Mouse (Mus musculus): Measurements from ENCODE around the gene Gm45213.

Gm45213 gene

DNA sequence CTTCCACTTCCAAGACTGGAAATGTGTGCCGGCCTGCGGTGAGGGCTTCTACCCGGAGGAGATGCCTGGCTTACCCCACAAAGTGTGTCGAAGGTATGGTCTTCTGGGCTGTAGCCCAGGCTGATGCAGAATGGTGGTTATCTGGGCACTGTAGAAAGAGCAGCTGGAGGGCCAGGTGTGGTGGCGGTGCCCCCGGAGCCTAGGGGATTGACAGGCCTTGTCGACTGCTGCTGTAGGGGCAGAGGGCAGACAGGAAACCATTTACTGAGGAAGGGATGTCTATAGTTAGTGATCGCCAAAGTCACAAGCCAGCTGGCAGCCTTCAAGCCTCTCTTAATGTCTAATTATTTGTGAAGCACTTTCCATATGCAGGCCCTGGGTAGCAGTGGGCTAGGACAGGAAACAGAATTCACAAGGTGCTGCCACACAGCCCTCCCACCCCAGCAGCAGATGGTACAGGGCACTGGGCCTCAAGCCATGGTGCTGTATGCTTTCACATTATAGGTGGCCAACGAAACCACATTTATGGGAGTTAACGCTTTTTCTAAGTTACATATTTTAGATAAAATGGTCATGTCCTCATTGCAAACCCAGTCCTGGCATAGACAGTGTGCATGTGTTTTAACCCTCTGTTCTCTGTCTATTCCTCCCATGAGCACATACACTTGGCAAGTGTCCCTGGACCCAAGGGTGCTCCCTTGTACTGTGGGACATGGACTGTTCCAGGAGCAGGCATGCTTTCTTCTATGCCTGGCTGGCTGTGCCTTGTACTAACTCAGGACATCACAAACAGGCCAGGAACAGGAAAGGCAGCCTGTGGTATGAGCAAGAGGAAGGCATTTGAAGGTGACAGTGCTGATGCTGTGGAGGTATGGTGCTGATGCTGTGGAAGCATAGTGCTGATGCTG, at the start of gene Gm45213:
Gene Gm45213 (plus strand): TSS at position 51 of the 908 bp plus-strand sequence.
- DNase-seq (ENCODE audit: low spot score in 2 of 2), result no peak

DNA sequence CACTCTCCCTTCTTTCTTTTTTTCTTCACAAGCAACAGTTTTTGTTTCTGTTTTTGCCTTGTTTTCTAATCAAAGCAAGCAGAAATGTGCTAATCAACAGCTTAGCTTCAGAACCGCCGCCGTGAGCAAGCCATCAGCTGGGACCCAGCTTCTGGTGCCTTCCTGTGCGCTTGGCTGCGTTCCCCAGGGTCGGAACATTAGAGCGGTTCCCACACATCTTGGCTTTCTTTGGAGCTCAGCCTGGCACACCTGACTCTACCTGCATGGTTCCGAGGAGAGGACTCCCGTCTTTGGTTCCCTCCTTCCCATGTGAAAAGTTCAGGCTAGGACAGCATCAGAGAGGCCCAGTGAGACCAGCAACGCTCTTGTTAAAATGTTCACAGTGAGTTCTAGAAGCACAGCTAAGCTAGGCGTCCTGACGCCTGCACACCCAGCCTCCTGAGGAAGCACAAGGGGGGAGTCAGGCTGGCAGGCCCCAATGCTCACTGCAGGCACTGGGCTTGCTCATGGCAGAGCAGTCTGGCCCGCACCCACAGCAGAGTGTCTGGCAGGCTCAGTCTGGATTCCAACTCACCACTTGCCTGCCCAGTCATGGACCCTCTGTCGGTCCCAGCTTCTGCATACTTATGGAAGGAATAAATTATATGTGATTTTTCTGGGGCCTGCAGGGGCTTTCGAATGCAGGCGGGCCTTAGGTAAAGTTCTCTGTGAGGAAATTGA, 42.2 kb upstream of the Gm45213 start:
- DNase-seq (ENCODE audit: low spot score in 2 of 2), result no peak

DNA sequence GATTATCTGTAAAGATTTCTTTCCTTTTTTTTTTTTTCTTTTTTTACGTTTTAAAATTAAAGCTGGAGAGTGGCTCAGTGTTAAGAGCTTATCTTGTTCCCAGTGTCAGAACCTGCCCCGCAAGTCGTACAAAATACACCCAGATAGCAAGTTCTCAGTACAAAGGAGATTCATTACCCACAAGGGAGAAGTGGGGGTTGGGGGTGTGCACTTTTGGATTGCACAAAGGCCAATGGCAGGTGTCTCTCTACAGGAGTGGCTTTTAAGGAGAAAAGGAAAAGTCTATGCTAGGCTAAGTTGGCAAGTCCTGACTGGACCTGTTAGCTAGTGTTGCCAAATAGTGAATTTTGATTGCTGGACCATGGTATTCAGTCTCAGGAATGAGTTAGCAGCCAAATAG, 41.6 kb upstream of the Gm45213 start:
- no peak for DNase-seq (ENCODE audit: low spot score in 2 of 2)

DNA sequence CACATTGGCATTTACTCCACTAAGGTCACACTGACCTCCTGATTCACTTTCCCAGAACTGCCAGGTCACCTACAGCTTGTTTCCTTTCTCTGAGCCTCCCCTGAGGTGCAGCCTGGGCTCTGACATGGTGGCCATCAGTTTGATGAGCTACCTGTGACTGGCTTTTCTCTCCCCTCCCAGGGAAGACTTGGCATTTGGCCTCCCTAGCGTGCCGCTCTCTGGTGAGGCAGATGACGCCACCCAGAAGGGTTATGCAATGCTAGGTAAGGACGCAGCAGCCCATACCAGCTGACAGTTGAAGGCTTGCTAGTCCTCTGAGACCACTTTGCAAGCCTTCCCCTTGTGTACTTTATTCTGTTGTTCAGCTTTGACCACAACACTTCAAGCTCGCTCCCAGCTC, 40.0 kb upstream of the Gm45213 start:
- DNase-seq (ENCODE audit: low spot score in 2 of 2), result no peak

DNA sequence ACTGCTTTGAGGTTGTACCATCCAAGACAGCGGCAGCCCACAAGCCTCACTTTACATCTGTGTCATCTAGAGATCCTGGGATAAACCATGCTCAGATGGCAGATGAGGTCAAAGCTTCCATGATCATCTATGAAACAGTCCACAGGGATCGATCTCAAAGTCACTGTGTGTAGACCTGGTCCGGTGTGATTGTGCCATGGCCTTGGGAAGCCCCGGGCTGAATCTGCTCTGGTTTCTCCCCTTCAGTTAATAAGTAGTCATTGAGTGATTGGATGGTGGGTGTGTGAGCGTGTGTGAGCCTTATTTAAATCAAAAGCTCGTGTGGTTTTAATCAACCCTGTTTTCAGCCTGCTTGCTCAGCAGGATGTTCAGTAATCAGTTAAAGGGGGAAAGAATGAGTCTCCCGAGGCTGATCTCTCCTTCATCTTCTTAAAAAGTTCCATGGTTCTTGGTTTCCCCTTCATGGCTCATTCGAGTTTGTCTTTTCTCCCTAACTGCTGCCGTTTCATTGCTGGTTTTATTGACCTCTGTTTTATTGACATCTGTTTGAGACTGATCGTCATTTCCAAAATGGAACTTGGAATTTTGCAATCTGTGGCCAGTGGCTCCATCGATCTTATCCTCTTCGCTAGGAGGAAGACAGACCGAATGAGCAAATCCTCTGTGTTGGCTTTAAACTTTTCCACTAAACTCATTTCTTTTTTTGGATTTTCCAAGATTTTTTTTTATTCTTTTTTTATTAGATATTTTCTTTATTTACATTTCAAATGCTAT, 39.4 kb upstream of the Gm45213 start:
- DNase-seq (ENCODE audit: low spot score in 2 of 2), result no peak

DNA sequence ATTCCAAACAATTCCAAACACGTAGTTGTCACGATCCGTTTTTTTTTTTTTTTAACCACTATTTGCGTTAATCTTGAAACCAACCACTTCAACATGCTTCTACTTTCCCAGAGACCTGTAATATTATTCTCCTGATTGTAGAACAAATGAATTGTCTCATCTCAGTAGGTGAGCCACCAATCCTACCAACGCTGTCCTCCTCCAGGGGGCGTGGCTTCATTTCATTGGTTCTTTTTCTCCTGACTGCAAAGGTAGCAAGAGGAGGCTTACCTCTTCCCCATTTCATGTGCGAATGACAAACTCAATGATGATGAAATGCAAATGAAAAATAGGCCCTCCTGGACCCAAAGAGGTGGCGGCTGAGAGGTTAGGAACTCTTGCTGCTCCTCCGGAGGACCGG, 38.3 kb upstream of the Gm45213 start:
- DNase-seq (ENCODE audit: low spot score in 2 of 2), result no peak

DNA sequence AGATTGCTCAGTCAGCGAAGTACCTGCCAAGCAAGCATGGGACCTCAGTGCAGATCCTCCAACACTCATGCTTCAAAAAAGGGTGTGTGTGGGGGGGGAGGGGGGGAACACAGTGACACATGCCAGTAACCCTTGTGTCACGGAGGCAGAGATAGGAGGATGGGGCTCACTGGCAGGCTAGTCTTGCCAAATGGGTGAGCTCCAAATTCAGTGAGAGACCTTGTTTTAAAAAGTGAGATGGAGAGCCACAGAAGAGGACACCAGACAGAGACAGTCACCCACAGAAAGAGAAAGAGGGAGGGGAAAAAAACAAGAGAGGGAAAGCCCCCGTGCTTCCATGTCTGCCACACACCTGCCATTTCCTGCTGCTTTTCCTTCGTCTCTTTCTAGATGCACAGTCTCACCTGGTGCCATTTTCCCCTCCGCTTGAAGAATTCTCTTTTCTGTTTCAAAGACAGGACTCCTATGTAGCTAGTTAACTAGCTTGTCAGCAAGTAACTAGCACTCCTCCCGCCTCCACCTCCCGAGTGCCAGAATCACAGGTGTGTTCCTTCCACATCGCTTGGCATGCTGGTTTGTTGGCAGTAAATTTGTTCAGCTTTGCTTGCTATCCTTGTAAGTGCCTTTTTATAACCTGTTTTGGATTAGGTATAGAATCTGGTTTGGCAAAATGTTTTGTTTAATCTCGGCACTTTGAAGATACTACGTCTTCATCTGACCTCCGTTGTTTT, 35.1 kb upstream of the Gm45213 start:
- no peak for DNase-seq (ENCODE audit: low spot score in 2 of 2)

DNA sequence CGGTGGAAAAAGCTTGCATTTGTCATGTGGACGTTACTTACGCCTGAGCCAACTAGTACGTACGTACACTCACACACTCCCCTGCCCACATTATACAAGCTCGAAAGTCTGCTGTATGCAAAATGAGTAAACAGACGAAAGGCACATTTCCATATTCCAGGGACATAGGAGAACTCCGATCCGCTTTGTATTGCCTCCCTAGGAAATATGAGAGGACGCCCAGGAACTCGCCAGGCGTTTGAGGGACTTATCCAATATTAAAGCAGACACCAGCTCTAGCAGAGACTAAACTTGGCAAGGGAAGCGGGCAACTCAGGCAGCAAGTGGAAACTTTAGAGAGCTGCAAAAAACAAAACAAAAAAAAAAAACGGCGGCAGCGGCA, 34.5 kb upstream of the Gm45213 start:
- DNase-seq (ENCODE audit: low spot score in 2 of 2), result no peak

DNA sequence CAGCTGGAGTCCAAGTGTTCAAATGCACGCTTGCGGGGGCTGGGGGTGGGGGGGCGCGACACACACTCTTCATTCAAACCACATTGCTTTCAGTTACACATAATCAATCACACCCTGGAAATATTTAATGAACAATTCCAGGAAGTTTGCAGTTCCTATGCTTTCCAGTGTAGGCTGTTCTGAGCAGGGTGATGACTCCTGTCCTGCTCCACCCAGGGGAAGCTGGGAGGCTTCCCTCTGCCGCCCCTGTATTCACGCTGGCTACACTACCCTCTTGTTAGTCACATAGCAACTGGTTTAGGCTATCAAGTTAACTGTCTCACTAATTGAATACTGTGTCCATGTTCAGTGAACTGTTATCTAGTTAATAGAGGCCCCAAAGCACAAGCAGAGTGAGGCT, 32.9 kb upstream of the Gm45213 start:
- DNase-seq (ENCODE audit: low spot score in 2 of 2), result no peak

DNA sequence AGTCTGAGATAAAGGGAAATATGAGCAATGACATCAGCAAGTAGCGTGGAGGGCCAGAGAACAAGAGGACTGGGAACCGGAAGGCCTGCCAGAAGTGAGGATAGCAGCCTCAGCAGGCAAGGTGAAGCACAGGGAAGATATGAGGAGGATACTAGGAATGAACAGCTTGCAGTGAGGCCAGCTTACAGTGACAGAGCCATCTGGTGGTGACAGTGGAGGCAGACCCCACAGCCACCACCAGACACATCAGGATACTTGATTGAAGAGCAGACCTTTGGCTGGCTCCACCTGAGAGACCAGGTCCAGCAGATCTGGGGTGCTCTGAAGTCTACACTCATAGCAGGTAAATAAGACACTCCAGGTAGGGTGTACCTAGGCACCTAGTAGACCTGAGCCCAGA, 15.7 kb upstream of the Gm45213 start:
- no peak for DNase-seq (ENCODE audit: low spot score in 2 of 2)

DNA sequence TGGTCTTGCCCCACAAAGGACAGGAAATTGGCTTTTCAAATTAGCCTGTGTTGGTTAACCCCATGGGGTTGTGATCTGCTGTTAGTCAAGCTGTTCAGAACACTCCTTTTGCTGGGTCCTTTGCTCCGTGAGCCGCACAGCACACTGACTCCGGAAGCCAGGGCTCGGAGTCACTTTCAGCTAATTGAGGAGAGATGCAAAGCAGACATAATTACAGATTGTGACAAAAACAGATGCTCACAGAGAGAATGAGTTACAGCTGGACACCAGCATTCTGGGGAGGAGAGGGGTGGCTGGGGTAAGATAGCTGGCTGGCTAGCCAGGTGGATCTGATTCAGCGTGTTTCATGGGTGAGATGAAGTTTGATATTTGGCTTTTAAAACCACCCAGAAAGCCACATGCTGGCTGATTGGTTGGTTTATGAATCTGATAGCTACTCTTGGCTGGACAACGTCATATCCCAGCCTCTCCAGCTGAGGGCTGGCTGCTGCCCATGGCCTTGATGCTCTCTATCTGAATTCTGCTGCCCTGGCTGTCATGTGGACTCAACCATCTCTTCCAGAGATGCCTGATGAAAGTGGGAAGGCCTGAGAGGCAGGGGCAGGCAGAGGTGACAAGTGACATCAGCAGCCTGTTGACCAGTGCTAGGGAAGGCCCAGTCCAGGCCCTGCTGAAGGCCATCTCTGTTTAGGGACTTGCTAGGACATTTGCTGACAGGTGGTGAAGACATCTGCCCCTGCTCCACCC, 14.5 kb upstream of the Gm45213 start:
- DNase-seq (ENCODE audit: low spot score in 2 of 2), result no peak

DNA sequence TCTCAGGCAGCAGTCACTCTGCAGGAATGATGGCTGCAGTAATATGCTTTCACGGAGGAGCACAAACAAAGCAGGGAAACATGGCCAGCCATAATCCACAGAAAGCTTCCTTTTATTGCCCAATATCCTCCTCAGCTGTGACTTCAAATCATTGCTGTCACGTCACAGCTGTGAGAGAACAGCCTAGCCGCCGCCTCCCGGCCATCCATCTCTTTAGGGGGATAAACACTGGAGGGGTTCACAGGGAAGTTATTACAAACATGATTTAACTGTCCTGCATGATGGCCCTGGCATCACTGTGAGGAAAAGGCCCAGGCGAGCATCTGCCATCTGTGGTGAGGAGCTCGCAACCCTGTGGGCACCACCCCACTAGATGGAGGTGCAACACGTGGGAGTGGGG, 6.6 kb upstream of the Gm45213 start:
- DNase-seq (ENCODE audit: low spot score in 2 of 2), result no peak

DNA sequence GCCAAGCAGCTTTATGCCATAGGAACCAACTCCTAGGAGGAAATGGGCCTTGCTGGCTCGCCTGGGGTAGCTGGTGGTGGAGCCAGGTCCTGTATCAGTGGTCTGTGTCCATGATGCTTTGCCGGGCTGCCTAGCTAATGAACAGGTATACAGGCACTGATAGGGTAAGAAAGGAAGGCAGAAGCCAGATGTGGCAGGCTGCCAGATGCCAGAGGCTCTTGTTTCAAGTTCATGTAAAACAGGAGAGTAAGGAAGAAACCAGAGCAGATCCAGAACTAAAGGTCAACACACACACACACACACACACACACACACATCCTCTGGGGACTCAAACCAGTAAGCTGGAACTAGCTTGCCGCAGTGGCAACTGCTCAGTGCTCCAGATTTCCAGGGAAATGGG, 5.1 kb upstream of the Gm45213 start:
- no peak for DNase-seq (ENCODE audit: low spot score in 2 of 2)

DNA sequence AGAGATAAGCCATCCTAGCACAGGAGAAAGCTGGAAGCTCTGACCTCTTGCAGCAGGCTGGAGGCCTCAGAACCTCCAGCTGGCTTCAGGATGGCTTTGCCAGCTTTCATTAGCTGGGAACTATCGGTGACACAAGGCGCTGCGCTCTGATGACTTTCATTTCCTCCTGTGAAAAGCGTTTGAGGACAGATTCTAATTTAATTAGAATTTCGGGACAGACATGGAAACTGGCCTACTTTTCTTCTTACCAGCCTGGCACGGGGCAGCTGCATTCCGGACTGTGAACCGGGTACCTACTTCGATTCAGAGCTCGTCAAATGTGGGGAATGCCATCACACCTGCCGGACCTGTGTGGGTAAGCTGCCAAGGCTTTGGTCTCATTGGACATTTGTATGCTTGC, 4.7 kb upstream of the Gm45213 start:
- DNase-seq (ENCODE audit: low spot score in 2 of 2), result no peak

DNA sequence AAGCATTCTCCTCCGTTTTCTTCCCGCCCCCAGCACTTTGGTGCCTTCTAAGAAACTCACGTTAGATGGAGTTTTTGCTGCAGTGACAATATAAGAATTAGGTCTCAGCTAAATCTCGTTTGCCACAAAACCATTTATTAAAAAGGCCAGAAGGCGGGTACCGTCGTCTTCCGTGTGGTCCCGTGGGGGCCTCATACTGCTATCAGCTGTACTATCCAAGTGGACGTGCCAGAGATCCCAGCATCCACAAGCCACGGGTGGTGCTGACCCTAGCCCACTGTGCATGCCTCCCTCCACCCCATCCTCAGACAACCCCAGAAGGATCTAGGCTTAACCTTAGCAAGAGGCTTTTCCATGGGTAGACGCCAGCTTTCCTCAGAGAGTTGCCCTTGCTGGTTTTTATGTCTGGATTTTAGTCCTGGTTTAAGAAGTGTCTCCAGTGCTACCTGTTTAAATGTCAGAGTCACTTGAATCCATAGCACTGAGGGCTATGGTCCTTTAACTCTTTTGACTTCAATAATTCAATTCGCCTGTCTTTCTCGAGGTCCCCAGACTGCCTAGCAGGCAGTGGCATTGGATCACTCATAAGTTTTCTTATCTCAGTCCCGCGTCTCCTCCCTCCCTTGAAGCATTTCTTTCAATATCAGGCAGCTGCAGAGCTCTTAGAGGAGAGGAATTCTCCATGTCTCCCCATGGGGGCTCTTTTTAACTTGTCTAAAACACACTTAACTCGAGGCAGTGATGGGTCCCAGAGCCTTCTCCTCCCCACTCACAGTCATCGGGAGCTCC, 3.2 kb upstream of the Gm45213 start:
- no peak for DNase-seq (ENCODE audit: low spot score in 2 of 2)

DNA sequence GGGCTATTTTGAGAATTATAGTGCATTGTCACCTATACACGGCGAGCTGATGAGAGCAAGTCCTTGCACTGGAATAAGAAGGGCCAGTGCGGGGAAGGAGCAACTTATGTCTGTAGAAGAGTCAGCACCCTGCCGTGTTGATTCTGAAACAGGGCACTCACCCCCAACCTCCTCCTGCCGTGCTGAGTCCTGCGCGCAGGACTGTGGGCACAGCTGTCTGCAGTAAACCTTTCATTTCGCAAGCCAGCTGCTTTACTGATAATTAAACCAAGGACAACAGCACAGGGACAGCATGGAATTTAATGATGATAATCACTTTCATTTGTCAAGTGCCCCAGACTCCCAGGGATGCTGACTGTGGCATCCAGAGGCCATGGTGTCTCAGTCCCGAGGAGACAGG, 1.2 kb downstream of the Gm45213 start:
- DNase-seq (ENCODE audit: low spot score in 2 of 2), result no peak

DNA sequence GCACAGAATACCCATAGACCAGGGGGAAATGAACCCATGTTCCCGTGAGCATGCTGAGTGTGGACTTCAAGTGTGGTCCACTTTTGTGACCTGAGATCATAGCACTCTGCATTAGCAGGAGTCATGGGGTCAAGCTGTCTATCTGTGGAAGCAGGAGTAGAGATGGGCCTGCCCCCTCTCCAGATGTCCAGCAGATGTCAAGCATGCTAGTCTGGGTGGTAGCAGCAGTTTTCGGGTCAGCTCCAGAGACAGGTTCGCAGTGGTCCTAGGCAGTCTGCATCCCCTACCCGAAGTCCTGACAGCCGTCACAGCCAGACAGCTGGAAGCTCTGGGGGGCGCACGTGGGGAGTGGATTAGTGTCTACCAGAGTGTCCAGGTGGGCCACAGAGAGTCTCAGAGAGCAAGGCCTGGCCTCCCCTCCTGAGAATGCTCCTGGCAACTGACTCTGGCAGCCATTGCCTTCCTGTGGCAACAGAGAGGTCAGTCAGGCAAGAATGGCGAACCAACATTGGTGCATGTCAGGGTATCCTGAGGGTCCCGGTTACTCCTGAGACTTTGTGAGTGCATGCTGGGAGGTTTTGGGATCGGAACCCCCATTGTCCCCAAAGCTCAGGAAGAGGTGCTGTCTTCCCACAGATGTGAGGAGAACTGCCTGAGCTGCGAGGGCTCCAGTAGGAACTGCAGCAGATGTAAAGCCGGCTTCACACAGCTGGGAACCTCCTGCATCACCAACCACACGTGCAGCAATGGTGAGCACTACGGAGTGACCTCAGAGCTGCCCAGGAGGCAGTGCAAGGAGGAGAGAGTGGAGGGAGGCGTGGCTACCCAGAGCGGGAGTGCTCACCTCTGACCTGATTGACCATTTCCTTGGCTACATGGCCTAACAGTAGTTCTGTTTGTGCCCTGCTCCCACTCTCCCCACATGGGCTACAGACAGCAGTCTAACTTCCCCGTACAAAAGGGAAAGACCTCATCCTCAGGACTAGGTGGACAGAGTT, 3.8 kb downstream of the Gm45213 start:
- DNase-seq (ENCODE audit: low spot score in 2 of 2), result no peak

DNA sequence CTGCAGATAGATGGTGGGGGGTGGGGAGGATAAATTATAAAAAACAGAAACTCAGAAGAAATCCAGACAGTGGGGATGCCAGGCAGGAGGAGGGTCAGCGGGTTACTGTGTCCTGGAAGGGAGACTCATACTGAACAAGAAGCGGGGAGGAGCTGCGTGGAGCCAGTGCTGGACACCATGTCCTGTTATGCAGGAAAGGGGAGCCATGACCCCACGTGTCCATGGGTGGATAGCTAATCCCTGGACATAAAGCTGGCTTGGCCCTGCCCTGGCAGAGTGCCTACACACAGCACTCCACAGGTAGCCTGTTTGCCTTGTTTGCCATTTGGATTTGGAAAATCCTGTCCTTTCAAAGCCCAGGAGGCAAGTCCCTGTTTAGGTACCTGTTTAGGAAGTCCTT, 4.6 kb downstream of the Gm45213 start:
- DNase-seq (ENCODE audit: low spot score in 2 of 2), result no peak

All from urinary bladder, adult 18-20 months (tissue).